Comparison of ENCODE assay signal across 13 mouse cellular contexts in genomic region chr3:98098676-98099075, GRCm38 (mm10).
DNase-seq lines count a peak whose midpoint lies in the region; ATAC-seq and TF ChIP-seq lines count a peak whose summit lies in the region.
"Had no signal": no experiment of that assay in that cellular context is flagged by ENCODE, and none has a peak within 500 bp of the region (broad histone marks: within the 10 kb centered on the region; RNA-seq: fewer than 3 reads in every experiment).

No protein-coding gene starts in this region.

- WGBS in limb, embryonic 14.5 days = 77% methylated on average over 5 of the region's 5 CpGs
- WGBS in limb, embryonic 10.5 days = 92% methylated on average over 5 of the region's 5 CpGs
- 68% methylated on average over 5 of the region's 5 CpGs for WGBS in limb, embryonic 15.5 days

- no peak for TF ChIP-seq POLR2A in limb, embryonic 14.5 days (IDR thresholded peaks at IDR 0.05; ENCODE audit: borderline replicate concordance, extremely low read depth, insufficient read depth, insufficient read length)

- no peak overlapping the region for H3K4me2 ChIP-seq in limb, embryonic 14.5 days (replicated peaks; ENCODE audit: low read depth, low read length, severe bottlenecking)
- H3K4me2 ChIP-seq in limb, embryonic 15.5 days = no peak overlapping the region

- peak; percentile 37 for DNase-seq in limb, embryonic 14.5 days (ENCODE audit: low spot score)
- DNase-seq in limb, embryonic 10.5 days (ENCODE audit: low spot score) = no peak
- peak; percentile 68 for DNase-seq in kidney, adult 18-20 months
- peak; percentile 34 for DNase-seq in skeletal muscle tissue, adult 2 months (ENCODE audit: low read depth, low spot score)
- DNase-seq in cerebellum, postnatal 14 days = no peak
- no peak for DNase-seq in left cerebral cortex, adult 9 months (ENCODE audit: low spot score in 2 of 2)
- DNase-seq: cerebellum, adult 9-10 months; heart, adult 18-20 months had no signal

- peaks cover 6% of the 10 kb centered on the region for H3K9me3 ChIP-seq in limb, embryonic 14.5 days (ENCODE audit: control insufficient read depth, low read length)
- H3K9me3 ChIP-seq in limb, embryonic 10.5 days (replicated peaks) = 0 out of 2 replicates have a peak, but pooled peaks cover 4% of the 10 kb centered on the region
- no peaks in the 10 kb centered on the region for H3K9me3 ChIP-seq in limb, embryonic 15.5 days

- no peaks in the 10 kb centered on the region for H3K27me3 ChIP-seq in limb, embryonic 14.5 days (ENCODE audit: control insufficient read depth, insufficient read depth, low read length)
- no peaks in the 10 kb centered on the region for H3K27me3 ChIP-seq in limb, embryonic 10.5 days (ENCODE audit: low read depth, poor library complexity, severe bottlenecking)
- H3K27me3 ChIP-seq in limb, embryonic 15.5 days = no peaks in the 10 kb centered on the region

- H3K4me1 ChIP-seq in limb, embryonic 14.5 days (ENCODE audit: control insufficient read depth, insufficient read depth, low read length) = peaks cover 26% of the 10 kb centered on the region
- H3K4me1 ChIP-seq in limb, embryonic 10.5 days = peaks cover 53% of the 10 kb centered on the region
- peaks cover 48% of the 10 kb centered on the region for H3K4me1 ChIP-seq in limb, embryonic 15.5 days

- no peak overlapping the region for H3K9ac ChIP-seq in limb, embryonic 14.5 days (ENCODE audit: low read depth, low read length, severe bottlenecking)
- no peak overlapping the region for H3K9ac ChIP-seq in limb, embryonic 15.5 days

- no peak for ATAC-seq in limb, embryonic 14.5 days (ENCODE audit: low FRiP score, low read depth)
- 0 out of 2 replicates have a peak, but pooled peaks have one; percentile 27 for ATAC-seq in limb, embryonic 15.5 days (ENCODE audit: insufficient number of reproducible peaks, low FRiP score, low TSS enrichment, low read depth)
- no peak for ATAC-seq in granulocyte monocyte progenitor cell, adult 5-6 weeks (replicated peaks; ENCODE audit: poor library complexity, severe bottlenecking)
- ATAC-seq: activated CD4-positive, CD25-positive, alpha-beta regulatory T cell, adult 4 months; forebrain, embryonic 14.5 days had no signal

- peaks cover 69% of the 10 kb centered on the region for H3K36me3 ChIP-seq in limb, embryonic 14.5 days (ENCODE audit: control insufficient read depth, insufficient read depth, low read length)
- H3K36me3 ChIP-seq in limb, embryonic 10.5 days = peaks cover 88% of the 10 kb centered on the region
- peaks cover 70% of the 10 kb centered on the region for H3K36me3 ChIP-seq in limb, embryonic 15.5 days

- no peak overlapping the region for H3K27ac ChIP-seq in limb, embryonic 14.5 days (replicated peaks; ENCODE audit: low read depth, low read length)
- no peak overlapping the region for H3K27ac ChIP-seq in limb, embryonic 10.5 days
- H3K27ac ChIP-seq in limb, embryonic 15.5 days = peak overlapping the region; percentile 55; the same call in 1 of the 2 replicates
- H3K27ac ChIP-seq: macrophage had no signal

- no peak overlapping the region for H3K4me3 ChIP-seq in limb, embryonic 14.5 days (replicated peaks; ENCODE audit: low read length)
- no peak overlapping the region for H3K4me3 ChIP-seq in limb, embryonic 10.5 days
- H3K4me3 ChIP-seq in limb, embryonic 15.5 days = no peak overlapping the region

Comparison
In these comparisons a context has a peak if more than half of its experiments do, and no peak if none do; other contexts are left out.
1. DNase-seq: peak in limb, embryonic 14.5 days (single experiment), kidney, adult 18-20 months (single experiment) and skeletal muscle tissue, adult 2 months (single experiment); none in limb, embryonic 10.5 days (single experiment), cerebellum, postnatal 14 days (0 of 2) and left cerebral cortex, adult 9 months (0 of 2).